Mouse (Mus musculus): Measurements from ENCODE around the gene Camk1.
A peak's percentile ranks its signal among the peaks of the same experiment; 100 is the strongest.
"Not testable (repeated sequence)": the region's sequence is repeated elsewhere in the genome, so short reads cannot be mapped to it uniquely, and the experiment has no call there.

Gene Camk1

DNA sequence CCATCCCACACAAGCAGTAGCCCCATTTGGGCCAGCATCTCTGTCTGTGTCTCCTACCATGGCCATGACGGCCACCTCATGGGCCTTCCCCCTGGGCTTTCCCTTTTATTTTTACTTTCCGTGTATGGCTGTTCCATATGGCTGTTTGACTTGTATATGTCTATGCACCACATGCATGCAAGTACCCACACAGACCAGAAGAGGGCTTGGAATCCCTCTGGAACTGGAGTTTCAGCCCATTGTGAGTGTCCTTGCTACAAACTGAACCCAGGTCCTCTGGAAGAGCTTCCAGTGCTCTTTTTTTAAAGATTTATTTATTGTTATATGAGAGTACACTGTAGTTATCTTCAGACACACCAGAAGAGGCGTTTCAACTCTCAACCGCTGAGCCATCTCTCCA is 17.7 kb upstream of the Camk1 start:
- DNase-seq (ENCODE audit: low read depth, low spot score), result no peak

DNA sequence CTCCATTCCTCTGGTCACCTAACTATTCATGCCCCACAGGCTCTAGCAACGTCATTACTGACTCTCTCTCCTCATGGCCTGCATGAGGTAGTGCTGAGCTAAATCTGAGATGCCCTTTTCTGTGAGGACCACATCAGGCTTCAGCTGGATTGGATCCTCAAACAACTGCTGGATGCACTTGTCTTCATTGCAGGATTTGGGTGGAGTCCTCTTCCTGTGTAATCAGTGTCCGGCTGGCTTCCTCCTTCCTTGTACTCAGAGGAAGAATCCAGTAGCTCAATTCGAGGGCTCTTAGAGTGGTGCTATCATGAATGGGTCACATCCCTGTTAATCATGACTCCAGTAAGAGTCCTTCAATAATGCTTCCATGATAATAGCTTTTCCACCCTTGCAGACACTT is 9.9 kb upstream of the Camk1 start:
- no peak for DNase-seq (ENCODE audit: low read depth, low spot score)

DNA sequence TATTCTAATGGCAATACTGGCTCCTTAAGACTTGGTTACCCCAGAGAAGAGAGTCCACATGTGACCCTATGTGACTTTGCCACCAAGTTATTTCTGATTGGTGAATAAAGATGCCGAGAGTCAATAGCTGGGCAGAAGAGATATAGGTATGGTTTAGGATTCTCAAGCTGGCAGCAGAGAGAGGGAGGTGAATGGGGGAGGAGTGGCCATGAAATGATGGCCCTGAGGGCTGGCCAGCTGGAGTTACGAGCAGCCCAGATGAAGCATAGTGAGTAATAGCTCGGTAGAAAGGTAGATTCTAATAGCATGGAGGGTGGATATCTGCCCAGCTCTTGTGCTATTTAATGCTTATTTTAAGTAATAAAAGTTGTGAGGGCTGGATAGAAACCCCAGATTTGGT is 9.0 kb upstream of the Camk1 start:
- DNase-seq (ENCODE audit: low read depth, low spot score), result no peak

GRCm38 (mm10) chr6:113351653-113352052 is 7.9 kb upstream of the Camk1 start:
- DNase-seq (ENCODE audit: low read depth, low spot score), result no peak

DNA sequence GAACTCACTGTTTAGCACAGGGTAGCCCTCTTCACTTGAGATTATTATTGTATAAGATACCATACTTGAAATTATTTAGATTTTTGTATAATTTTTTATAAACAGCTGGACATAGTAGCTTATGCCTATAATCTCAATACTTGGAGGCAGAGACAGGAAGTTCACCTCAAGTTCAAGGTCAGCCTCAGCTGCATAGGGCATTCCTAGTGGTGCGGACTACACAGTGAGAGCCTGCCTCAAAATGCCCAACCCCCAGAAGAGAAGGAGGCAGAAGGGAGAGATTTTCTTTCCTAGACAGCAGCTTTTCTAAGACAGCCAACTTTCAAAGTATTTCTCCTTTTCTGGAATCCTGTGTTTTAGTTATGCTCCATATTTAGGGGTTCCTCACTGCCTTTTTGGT is 7.4 kb upstream of the Camk1 start:
- no peak for DNase-seq (ENCODE audit: low read depth, low spot score)

- DNase-seq (ENCODE audit: low read depth, low spot score), result no peak
Measured at GRCm38 (mm10) chr6:113350538-113350937, 6.8 kb upstream of the Camk1 start.

GRCm38 (mm10) chr6:113346897-113347296 is 3.1 kb upstream of the Camk1 start:
- no peak for DNase-seq (ENCODE audit: low read depth, low spot score)

DNA sequence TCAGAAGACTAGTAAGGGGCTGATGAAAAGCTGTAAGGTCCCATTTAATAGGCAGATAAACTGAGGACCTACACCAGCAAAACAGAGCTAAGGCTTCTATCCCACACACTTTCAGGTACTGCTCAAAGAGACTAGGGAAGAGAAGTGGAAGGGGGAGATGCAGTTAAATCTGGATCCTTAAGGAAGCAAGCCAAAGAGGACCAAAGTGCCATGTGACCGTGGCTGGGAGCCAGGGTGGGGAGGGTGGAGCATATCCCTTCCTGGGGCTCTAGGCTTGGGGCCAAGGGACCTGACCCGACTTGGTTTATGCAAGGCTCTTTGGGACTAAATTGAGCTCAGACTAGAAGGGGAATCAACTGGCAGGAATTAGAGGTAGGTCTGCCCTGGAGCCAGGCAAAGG is 537 bp upstream of the Camk1 start:
- DNase-seq (ENCODE audit: low read depth, low spot score), result no peak

DNA sequence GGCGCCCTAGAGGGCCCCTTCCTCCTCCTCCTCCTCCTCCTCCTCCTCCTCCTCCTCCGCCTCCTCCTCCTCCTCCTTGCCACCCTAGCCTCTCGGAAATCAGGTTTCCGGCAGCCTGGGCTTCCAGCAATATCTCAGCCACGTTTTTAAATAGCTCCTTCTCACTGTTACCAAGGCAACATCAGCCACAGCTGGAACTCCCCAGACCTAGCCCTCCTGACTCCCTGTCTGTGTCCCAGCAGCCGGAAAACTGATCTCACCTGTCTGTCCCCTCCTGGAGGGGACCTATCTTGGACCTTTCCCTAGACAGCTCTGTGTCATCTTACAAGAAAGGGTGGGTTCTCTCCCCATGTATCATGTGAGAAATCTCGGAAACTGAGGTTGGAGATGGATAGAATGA is 1.5 kb downstream of the Camk1 start:
- no peak for DNase-seq (ENCODE audit: low read depth, low spot score)

DNA sequence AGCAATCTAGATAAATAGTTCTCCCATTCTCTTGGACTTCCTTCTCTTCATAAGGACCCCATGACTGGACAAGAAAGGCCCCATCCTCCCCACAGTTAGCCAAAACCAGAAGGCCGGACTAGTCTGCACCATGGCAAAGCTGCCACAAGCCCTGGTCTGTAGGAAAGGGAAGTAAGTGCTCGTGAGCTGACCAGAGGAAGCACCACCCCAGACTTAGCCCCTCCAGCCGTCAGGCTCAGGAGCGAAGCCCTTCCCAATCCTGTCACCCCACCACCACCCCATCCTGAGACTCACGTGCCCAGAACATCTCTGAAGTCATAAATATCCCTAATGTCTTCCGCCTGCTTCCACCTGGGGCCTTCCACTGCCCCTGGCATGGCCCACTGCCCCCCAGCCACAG is 2.2 kb downstream of the Camk1 start:
- DNase-seq (ENCODE audit: low read depth, low spot score), result no peak

GRCm38 (mm10) chr6:113336852-113337620 is 6.7 kb downstream of the Camk1 start:
- DNase-seq (ENCODE audit: low read depth, low spot score), result no peak

DNA sequence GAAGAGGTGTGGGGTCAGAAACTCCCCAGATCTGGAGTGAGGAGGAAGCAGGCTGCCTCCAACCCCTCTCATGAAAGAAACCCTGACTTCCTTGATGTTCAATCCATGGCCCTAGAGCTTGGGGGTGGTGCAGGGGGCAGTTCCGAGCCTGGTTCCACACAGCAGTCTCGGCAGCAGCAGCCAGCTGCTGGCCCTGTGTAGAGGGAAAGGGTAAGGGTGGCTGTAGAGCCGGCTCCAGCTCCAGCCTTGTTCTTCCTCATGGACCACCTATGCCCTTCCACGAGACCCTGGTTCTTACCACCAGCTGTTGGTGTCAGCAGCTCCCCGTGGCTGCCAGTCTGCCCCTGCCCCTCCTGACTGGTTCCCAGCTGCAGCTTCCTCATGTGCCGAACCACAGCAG is 9.6 kb downstream of the Camk1 start:
- no peak for DNase-seq (ENCODE audit: low read depth, low spot score)

DNA sequence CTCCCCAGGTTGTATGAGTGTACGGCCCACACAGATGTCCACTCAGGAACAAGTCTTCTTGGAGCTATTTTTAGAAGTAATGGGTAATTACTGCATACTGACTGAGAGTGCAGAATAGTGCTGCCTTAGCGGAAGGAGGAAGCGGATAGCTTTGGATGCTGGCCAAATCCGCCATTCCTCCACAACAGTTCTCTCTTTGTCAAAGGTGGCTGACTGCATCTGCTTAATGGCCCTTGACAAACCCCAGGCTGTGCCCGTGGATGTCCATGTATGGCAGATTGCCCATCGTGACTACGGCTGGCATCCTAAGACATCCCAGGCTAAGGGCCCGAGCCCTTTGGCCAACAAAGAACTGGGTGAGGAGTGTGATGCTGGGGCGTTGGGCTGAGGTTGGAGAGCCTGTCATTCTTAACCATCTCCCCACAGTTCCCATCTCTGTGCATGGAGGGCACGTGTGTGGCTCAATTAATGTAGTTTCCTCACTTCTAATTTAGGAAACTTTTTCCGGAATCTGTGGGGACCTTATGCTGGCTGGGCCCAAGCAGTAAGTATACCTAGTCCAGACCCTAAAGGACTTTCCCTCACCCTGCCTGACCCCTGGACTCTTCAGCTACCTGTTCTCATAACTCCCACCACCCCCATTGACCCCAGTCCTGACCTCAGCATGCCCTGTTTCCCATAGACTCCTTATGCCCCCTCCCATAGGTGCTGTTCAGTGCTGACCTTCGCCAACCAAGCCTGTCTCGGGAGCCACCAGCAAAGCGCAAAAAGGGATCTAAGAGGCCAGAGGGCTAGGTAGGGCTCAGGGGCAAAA is 10.4 kb downstream of the Camk1 start:
- no peak for DNase-seq (ENCODE audit: low read depth, low spot score)

DNA sequence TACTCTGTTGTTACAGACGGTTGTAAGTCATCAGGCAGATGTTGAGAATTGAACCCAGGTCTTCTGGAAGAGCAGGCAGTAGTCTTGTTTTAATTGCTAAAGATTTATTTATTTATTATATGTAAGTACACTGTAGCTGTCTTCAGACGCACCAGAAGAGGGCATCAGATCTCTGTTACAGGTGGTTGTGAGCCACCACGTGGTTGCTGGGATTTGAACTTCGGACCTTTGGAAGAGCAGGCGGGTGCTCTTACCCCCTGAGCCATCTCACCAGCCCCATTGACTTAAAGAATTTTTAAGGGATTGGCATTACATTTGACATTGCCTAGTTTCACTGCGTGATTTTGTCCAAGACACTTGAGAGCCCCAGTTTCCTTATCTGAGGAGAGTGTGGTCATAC is 11.1 kb downstream of the Camk1 start:
- not testable (repeated sequence) for DNase-seq (ENCODE audit: low read depth, low spot score)

- no peak for DNase-seq (ENCODE audit: low read depth, low spot score)
Measured at GRCm38 (mm10) chr6:113331721-113332120, 12.1 kb downstream of the Camk1 start.

- no peak for DNase-seq (ENCODE audit: low read depth, low spot score)
Measured at GRCm38 (mm10) chr6:113330547-113330946, 13.2 kb downstream of the Camk1 start.

DNA sequence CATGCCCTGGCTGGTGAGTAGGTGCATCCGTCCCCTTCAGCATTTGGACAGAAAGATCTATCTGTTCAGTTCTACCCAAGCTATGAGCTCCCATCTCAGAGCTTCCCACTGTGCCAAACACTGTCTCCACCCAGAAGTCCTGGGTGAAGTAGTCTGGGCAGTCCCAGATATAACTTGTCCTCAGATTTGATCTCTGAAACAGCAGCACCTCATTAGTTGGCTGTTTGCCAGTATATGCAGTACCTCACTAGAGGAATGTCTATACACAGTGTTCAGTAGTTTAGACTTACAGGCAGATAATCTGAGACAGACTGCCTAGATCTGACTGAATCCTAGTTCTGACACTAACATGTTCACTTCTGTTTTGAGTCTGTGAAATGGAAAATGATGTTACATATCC is 14.4 kb downstream of the Camk1 start:
- no peak for DNase-seq (ENCODE audit: low read depth, low spot score)

GRCm38 (mm10) chr6:113326533-113327315 is 17.1 kb downstream of the Camk1 start, which contains the start of gene Ogg1:
Ogg1 (plus strand) TSS chr6:113326972.
- DNase-seq (ENCODE audit: low read depth, low spot score), result peak; percentile 97

DNA sequence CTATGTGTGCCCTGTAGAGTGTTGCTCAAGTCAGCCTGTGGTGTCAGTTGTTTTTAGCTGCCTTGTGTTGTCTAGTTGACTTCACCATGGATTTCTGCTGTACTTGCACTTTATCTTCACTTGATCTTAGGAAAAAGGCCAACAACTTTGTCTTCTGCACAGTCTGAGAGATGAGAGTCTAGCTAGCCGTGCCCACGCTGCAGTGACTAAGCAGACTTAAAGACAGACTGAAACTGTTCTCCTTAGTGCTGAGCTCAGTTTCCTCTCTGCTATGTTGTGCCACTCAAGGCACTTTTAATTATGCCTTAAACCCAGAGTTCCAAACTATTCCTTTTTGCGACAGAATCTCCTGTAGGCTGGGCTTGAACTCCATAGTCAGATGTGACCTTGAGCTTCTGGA is 27.8 kb downstream of the Camk1 start:
- no peak for DNase-seq (ENCODE audit: low read depth, low spot score)

DNA sequence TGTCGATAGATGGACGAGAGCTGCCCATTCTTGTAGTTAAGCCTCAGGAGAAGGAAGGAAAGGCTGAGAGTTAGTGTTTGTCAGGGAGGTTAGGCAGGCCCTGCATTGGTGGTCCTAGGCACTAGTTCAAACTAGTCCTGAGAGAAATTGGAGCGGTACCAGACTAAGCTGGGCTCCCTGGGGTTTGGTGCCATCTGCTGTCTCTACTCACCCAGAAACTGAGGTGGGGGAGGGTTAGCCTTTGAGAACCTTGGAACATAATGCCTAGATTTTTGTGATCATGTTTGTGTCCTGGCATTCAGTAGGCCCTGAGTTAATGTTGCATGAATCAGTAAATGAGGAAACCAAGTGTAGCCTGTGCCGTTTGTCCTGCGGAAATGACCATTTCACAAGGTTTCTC is 35.6 kb downstream of the Camk1 start:
- peak; percentile 13 for DNase-seq (ENCODE audit: low read depth, low spot score)

DNA sequence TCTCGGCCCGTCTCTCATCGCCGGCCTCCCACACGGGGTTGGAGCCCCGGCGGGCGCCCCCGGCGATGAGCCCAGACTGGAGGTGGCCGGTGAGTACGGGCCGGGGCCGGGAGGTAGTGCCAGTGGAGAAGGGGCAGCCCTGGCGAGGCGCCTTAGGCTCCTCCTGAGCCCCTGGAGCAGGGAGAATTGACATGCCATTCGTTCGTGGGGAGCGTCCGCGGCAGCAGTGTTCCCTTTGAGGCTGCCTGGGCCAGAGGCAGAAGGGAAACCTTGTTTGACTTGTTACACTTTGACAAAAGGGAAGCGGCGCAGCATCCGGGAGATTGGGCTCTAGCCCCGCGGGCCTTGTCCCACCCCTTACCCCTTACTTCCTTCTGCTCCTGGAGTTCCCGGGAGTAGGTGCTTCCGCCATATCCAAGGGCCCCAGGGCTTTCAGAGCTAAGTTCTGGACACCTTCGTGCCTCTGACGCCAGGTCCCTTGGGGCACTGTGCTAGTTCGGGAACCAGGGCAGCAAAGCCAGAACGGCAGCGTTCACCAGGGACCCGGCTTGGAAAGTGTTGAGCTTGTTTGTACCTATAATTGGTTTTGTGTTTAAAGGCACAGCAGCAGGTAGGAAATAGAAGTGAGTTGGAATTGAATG is 36.2 kb downstream of the Camk1 start:
- DNase-seq (ENCODE audit: low read depth, low spot score), result peak; percentile 36

GRCm38 (mm10) chr6:113306986-113307349 is 36.8 kb downstream of the Camk1 start, which contains the start of gene Brpf1:
Brpf1 (plus strand) TSS chr6:113307137.
- no peak for DNase-seq (ENCODE audit: low read depth, low spot score)

All from c-Kit-negative CD71-positive TER-119-positive erythroid progenitor cells, embryonic 14.5 days (primary cell).